17 mouse cellular contexts compared by ENCODE assay signal in genomic region chr12:80794935-80795785, GRCm38 (mm10). TPM values are rescaled to one million over a fixed set of nuclear protein-coding genes. Genes with fewer than 3 reads are reported as not detected.
DNase-seq lines count a peak whose midpoint lies in the region; ATAC-seq and TF ChIP-seq lines count a peak whose summit lies in the region.
"Had no signal": no experiment of that assay in that cellular context is flagged by ENCODE, and none has a peak within 500 bp of the region (broad histone marks: within the 10 kb centered on the region; RNA-seq: fewer than 3 reads in every experiment).

No protein-coding gene starts in this region.

- no peaks in the 10 kb centered on the region for H3K9me3 ChIP-seq in MEL (replicated peaks; ENCODE audit: insufficient read depth, low read length)
- no peaks in the 10 kb centered on the region for H3K9me3 ChIP-seq in midbrain, embryonic 14.5 days (ENCODE audit: control insufficient read depth, low read length)
- H3K9me3 ChIP-seq: forebrain, embryonic 13.5 days; hindbrain, embryonic 10.5 days; midbrain, embryonic 13.5 days; neural tube, embryonic 13.5 days; stomach, embryonic 15.5 days had no signal

- peaks cover 0 to 57% of the 10 kb centered on the region in 2 experiments; a peak in 3 of 4 replicates for H3K36me3 ChIP-seq in MEL (ENCODE audit: control insufficient read depth in 1 of 2, insufficient read depth in 2 of 2, low read length in 2 of 2)
- no peaks in the 10 kb centered on the region for H3K36me3 ChIP-seq in splenic B cell, adult 2 months (ENCODE audit: control insufficient read depth, insufficient read depth, low read length, poor library complexity, severe bottlenecking)
- no peaks in the 10 kb centered on the region for H3K36me3 ChIP-seq in midbrain, embryonic 14.5 days (ENCODE audit: control insufficient read depth, insufficient read depth, low read length)
- H3K36me3 ChIP-seq: midbrain, embryonic 13.5 days; neural tube, embryonic 13.5 days; stomach, embryonic 15.5 days had no signal

- TF ChIP-seq POLR2A in MEL (IDR thresholded peaks at IDR 0.05; ENCODE audit: control insufficient read depth in 1 of 2, insufficient read depth in 1 of 2, low read depth in 1 of 2, low read length in 2 of 2, poor library complexity in 1 of 2), result no peak

- no peak for ATAC-seq in midbrain, embryonic 14.5 days (ENCODE audit: low FRiP score, low TSS enrichment)
- ATAC-seq: forebrain, embryonic 13.5 days; intestine, embryonic 16.5 days; midbrain, embryonic 13.5 days had no signal

- peaks cover 22 to 32% of the 10 kb centered on the region in 2 experiments for H3K4me1 ChIP-seq in MEL (ENCODE audit: control insufficient read depth in 1 of 2, insufficient read depth in 2 of 2, low read length in 2 of 2)
- H3K4me1 ChIP-seq in midbrain, embryonic 14.5 days (ENCODE audit: control insufficient read depth, insufficient read depth, low read length), result peaks cover 18% of the 10 kb centered on the region

- no peak for TF ChIP-seq RAD21 in MEL (IDR thresholded peaks at IDR 0.05; ENCODE audit: low read depth, low read length)

- H3K4me3 ChIP-seq in gastrocnemius, adult 2 months, result peak overlapping the region; percentile 29
- no peak overlapping the region; the same call in 1 of the 2 replicates for H3K4me3 ChIP-seq in layer of hippocampus, adult 2 months
- H3K4me3 ChIP-seq in MEL (ENCODE audit: control insufficient read depth in 1 of 2, insufficient read depth in 1 of 2, low read depth in 2 of 2, low read length in 2 of 2), result no peak overlapping the region
- H3K4me3 ChIP-seq in midbrain, embryonic 14.5 days (replicated peaks; ENCODE audit: low read depth, low read length), result no peak overlapping the region
- H3K4me3 ChIP-seq: forebrain, embryonic 13.5 days; hindbrain, embryonic 10.5 days; midbrain, embryonic 13.5 days; neural tube, embryonic 13.5 days; stomach, embryonic 15.5 days had no signal

- H3K9ac ChIP-seq in MEL (ENCODE audit: control insufficient read depth, low read depth, low read length, poor library complexity, severe bottlenecking), result no peak overlapping the region
- H3K9ac ChIP-seq in midbrain, embryonic 14.5 days (replicated peaks; ENCODE audit: low read length), result no peak overlapping the region
- H3K9ac ChIP-seq: forebrain, embryonic 13.5 days; midbrain, embryonic 13.5 days; neural tube, embryonic 13.5 days; stomach, embryonic 15.5 days had no signal

- 54% methylated on average over 2 of the region's 2 CpGs for WGBS in midbrain, embryonic 14.5 days

- peak overlapping the region; percentile 76 for H3K27ac ChIP-seq in gastrocnemius, adult 2 months
- peak overlapping the region; percentile 60 for H3K27ac ChIP-seq in layer of hippocampus, adult 2 months
- H3K27ac ChIP-seq in MEL (ENCODE audit: control insufficient read depth, low read depth, low read length), result peak overlapping the region; percentile 48
- no peak overlapping the region for H3K27ac ChIP-seq in midbrain, embryonic 14.5 days (replicated peaks; ENCODE audit: low read depth, low read length)
- H3K27ac ChIP-seq: forebrain, embryonic 13.5 days; hindbrain, embryonic 10.5 days; midbrain, embryonic 13.5 days; neural tube, embryonic 13.5 days; stomach, embryonic 15.5 days had no signal

- peaks cover 75% of the 10 kb centered on the region for H3K79me2 ChIP-seq in MEL (ENCODE audit: control insufficient read depth, insufficient read depth, low read length, poor library complexity)

- H3K4me2 ChIP-seq in midbrain, embryonic 14.5 days (ENCODE audit: low read length), result no peak overlapping the region
- H3K4me2 ChIP-seq: forebrain, embryonic 13.5 days; midbrain, embryonic 13.5 days; neural tube, embryonic 13.5 days; stomach, embryonic 15.5 days had no signal

- H3K27me3 ChIP-seq in MEL (ENCODE audit: control insufficient read depth in 1 of 2, insufficient read depth in 2 of 2, low read length in 2 of 2), result no peaks in the 10 kb centered on the region
- no peaks in the 10 kb centered on the region for H3K27me3 ChIP-seq in splenic B cell, adult 2 months (ENCODE audit: control insufficient read depth, insufficient read depth, low read length, poor library complexity, severe bottlenecking)
- no peaks in the 10 kb centered on the region for H3K27me3 ChIP-seq in midbrain, embryonic 14.5 days (ENCODE audit: control insufficient read depth, insufficient read depth, low read length)
- H3K27me3 ChIP-seq: forebrain, embryonic 13.5 days; midbrain, embryonic 13.5 days; neural tube, embryonic 13.5 days; stomach, embryonic 15.5 days had no signal

- TF ChIP-seq CTCF in gastrocnemius, adult 2 months (IDR thresholded peaks at IDR 0.05), result no peak
- TF ChIP-seq CTCF in layer of hippocampus, adult 2 months (conservative IDR thresholded peaks at IDR 0.05), result no peak
- no peak for TF ChIP-seq CTCF in MEL (IDR thresholded peaks at IDR 0.05 in 2 of 3, conservative IDR thresholded peaks at IDR 0.05 in 1 of 3; ENCODE audit: control insufficient read depth in 1 of 3, insufficient read depth in 1 of 3, low read depth in 2 of 3, low read length in 3 of 3, poor library complexity in 1 of 3, severe bottlenecking in 1 of 3)

- intact Hi-C loops in gastrocnemius, adult 2 months (cut with DNase I), result loop anchor here (5.0 kb wide), 3 partner anchors 32 to 82 kb away; no protein-coding TSS in a partner anchor
- intact Hi-C loops in gastrocnemius, postnatal 36 days (cut with DNase I), result no loop called here

- DNase-seq in gastrocnemius, adult 2 months, result no peak
- DNase-seq in gastrocnemius, postnatal 36 days, result no peak
- no peak for DNase-seq in layer of hippocampus, adult 2 months (ENCODE audit: low spot score in 2 of 2)
- no peak for DNase-seq in layer of hippocampus, adult 18-20 months (ENCODE audit: low spot score in 2 of 2)
- DNase-seq in MEL (ENCODE audit: low read depth, low spot score), result peak; percentile 55
- peak; percentile 40 for DNase-seq in splenic B cell, adult 2 months (ENCODE audit: low read depth, low spot score)
- no peak for DNase-seq in kidney, postnatal 14 days
- no peak for DNase-seq in midbrain, embryonic 14.5 days
- DNase-seq: kidney, postnatal 36 days; right cerebral cortex, postnatal 4 days had no signal

- TF ChIP-seq EP300 in MEL (IDR thresholded peaks at IDR 0.05; ENCODE audit: low read depth in 1 of 2, low read length in 2 of 2), result peak; percentile 4 to 19; a peak in 1 of 4 replicates

TF ChIP-seq in MEL, 35 proteins besides CTCF, POLR2A, EP300 and RAD21:
- TF ChIP-seq MYC (IDR thresholded peaks at IDR 0.05; ENCODE audit: low read depth, low read length) (no peak), BHLHE40 (IDR thresholded peaks at IDR 0.05; ENCODE audit: borderline replicate concordance, low read depth, low read length) (no peak), ZMIZ1 (IDR thresholded peaks at IDR 0.05; ENCODE audit: low read depth, low read length) (no peak), CHD2 (IDR thresholded peaks at IDR 0.05; ENCODE audit: low read length) (no peak), USF2 (IDR thresholded peaks at IDR 0.05; ENCODE audit: borderline replicate concordance in 1 of 2, insufficient read depth in 1 of 2, low read depth in 1 of 2, low read length in 2 of 2) (no peak), TBP (IDR thresholded peaks at IDR 0.05; ENCODE audit: low read depth, low read length) (no peak), SIN3A (IDR thresholded peaks at IDR 0.05; ENCODE audit: low read length) (peak; percentile 31; the same call in 1 of the 2 replicates), TCF12 (IDR thresholded peaks at IDR 0.05; ENCODE audit: low read depth, low read length) (no peak), ZNF384 (IDR thresholded peaks at IDR 0.05; ENCODE audit: low read depth, low read length) (no peak), CHD1 (IDR thresholded peaks at IDR 0.05; ENCODE audit: low read depth, low read length) (0 out of 2 replicates have a peak, but pooled peaks have one; percentile 38), GATA1 (IDR thresholded peaks at IDR 0.05; ENCODE audit: low read depth, low read length) (peak; percentile 43), E2F4 (IDR thresholded peaks at IDR 0.05; ENCODE audit: borderline replicate concordance, low read depth, low read length) (no peak), ETS1 (IDR thresholded peaks at IDR 0.05; ENCODE audit: low read depth, low read length) (0 out of 2 replicates have a peak, but pooled peaks have one; percentile 12), RCOR1 (IDR thresholded peaks at IDR 0.05; ENCODE audit: low read depth, low read length) (peak; percentile 33), TAL1 (IDR thresholded peaks at IDR 0.05; ENCODE audit: low read length) (no peak), ELF1 (IDR thresholded peaks at IDR 0.05; ENCODE audit: low read depth, low read length) (0 out of 2 replicates have a peak, but pooled peaks have one; percentile 12), SMC3 (IDR thresholded peaks at IDR 0.05; ENCODE audit: low read depth, low read length) (no peak)

RNA-seq across cellular contexts. Expression of gene Susd6, which starts 4.8 kb away (rescaled TPM):
- 10 to 100 TPM; 37.7 to 41.1 TPM for total RNA-seq in gastrocnemius, adult 2 months (2021)
- 10 to 100 TPM; 29.6 to 30.3 TPM for total RNA-seq in gastrocnemius, postnatal 36 days (2021)
- total RNA-seq in layer of hippocampus, adult 2 months (2021), result 10 to 100 TPM; 71.6 to 72.1 TPM
- 10 to 100 TPM; 64.0 to 76.3 TPM for total RNA-seq in layer of hippocampus, adult 18-20 months (2021)
- total RNA-seq in MEL (2012; rRNA removed), result 12.2 and 13.0 TPM in 2 replicates
- polyA plus RNA-seq in MEL (2012; ENCODE audit: insufficient read depth in 1 of 2, insufficient read length in 2 of 2, low read depth in 1 of 2, low replicate concordance in 2 of 2, missing spikeins in 1 of 2), result 10 to 100 TPM in 1 of 2 experiments, not detected in 1; 22.4 TPM
- polyA plus RNA-seq in midbrain, embryonic 14.5 days (2014; fragmentation: Nextera tagmentation; extraction: Ambion mirVana), result 8.8 and 14.3 TPM in 2 replicates

RNA-seq across cellular contexts. Expression of gene Ccdc177, which starts 34.7 kb away (rescaled TPM):
- total RNA-seq in gastrocnemius, adult 2 months (2021), result not detected
- not detected for total RNA-seq in gastrocnemius, postnatal 36 days (2021)
- 10 to 100 TPM; 18.4 to 18.6 TPM for total RNA-seq in layer of hippocampus, adult 2 months (2021)
- total RNA-seq in layer of hippocampus, adult 18-20 months (2021), result 10 to 100 TPM; 16.2 to 16.3 TPM
- not detected in 2 replicates for total RNA-seq in MEL (2012; rRNA removed)
- polyA plus RNA-seq in MEL (2012; ENCODE audit: insufficient read depth in 1 of 2, insufficient read length in 2 of 2, low read depth in 1 of 2, low replicate concordance in 2 of 2, missing spikeins in 1 of 2), result not detected
- 8.5 and 8.8 TPM in 2 replicates for polyA plus RNA-seq in midbrain, embryonic 14.5 days (2014; fragmentation: Nextera tagmentation; extraction: Ambion mirVana)
- total RNA-seq: gastrocnemius, adult 8-10 months had no signal

Comparison
In these comparisons a context has a peak if more than half of its experiments do, and no peak if none do; other contexts are left out.
1. DNase-seq: peak in MEL (single experiment) and splenic B cell, adult 2 months (single experiment); none in gastrocnemius, adult 2 months (single experiment), gastrocnemius, postnatal 36 days (0 of 2), layer of hippocampus, adult 2 months (0 of 2), layer of hippocampus, adult 18-20 months (0 of 2), kidney, postnatal 14 days (single experiment) and midbrain, embryonic 14.5 days (single experiment).
2. RNA of gene Ccdc177, which starts 34.7 kb away (total RNA-seq): 18.4 to 18.6 TPM in layer of hippocampus, adult 2 months and 16.2 to 16.3 TPM in layer of hippocampus, adult 18-20 months; not detected in gastrocnemius, adult 2 months, not detected in gastrocnemius, postnatal 36 days and not detected in MEL; every median in the first group is over 10 times any median in the second.